Mouse (Mus musculus) G1E (cell line): ENCODE data around the gene Fam213a.

Experiments used
- CTCF ChIP-seq: IDR thresholded peaks from 2 replicates; pipeline ENCODE4 v1.5.1; 2012; ENCODE audit warnings: low read depth, low read length, inconsistent platforms, mixed read lengths
- GATA1 ChIP-seq: IDR thresholded peaks from 2 replicates; pipeline ENCODE4 v1.6.1; 2012; ENCODE audit warnings: borderline replicate concordance, low read length, inconsistent platforms, mixed read lengths
- POLR2AphosphoS5 ChIP-seq: IDR thresholded peaks from 2 replicates; pipeline ENCODE4 v1.6.1; 2012; ENCODE audit warnings: low read depth, low read length, inconsistent platforms; ENCODE audit not compliant: insufficient replicate concordance
- TAL1 ChIP-seq: conservative IDR thresholded peaks from 2 replicates; pipeline ENCODE4 v1.6.1; 2012; ENCODE audit warnings: low read depth, low read length, inconsistent platforms, mixed read lengths

GRCm38 (mm10) chr14:40962365-40963290 is 51.0 kb downstream of the Fam213a start:
- TF ChIP-seq CTCF (no peak), TAL1 (no peak), POLR2AphosphoS5 (no peak), GATA1 (no peak)
